Mouse (Mus musculus): ENCODE measurements around the gene U2surp. TPM values are rescaled to one million over a fixed set of nuclear protein-coding genes. Genes with fewer than 3 reads are reported as not detected.
"Not testable (repeated sequence)": the region's sequence is repeated elsewhere in the genome, so short reads cannot be mapped to it uniquely, and the experiment has no call there.

The U2surp gene
- total RNA-seq, 2 experiments from 2014 or later = 27.7 to 43.8 TPM

DNA sequence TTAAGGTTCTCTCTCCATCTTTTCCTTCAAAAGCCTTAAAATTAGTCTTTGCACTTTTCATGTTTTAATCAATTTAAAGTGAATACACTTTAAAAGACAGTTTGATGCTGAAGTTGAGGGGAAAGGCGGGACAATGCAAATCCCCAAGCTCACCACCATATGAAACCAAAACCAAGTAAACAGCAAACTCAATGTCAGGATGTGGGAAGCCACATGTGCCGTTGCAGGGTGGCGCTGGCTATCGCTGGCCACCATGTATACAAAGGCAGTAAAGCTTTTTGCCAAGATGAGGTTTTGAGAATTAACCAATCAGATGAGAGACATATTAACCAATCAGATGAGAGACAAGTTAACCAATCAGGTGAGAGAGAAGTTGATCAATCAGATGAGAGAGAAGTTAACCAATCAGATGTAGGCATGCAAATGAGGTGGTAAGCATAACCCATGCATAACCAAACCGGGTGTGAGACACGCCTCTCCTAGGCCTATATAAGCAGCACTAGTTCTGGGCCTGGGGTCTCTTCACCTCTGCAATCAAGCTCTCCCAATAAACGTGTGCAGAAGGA, 42.7 kb downstream of the U2surp start:
- DNase-seq = not testable (repeated sequence)

DNA sequence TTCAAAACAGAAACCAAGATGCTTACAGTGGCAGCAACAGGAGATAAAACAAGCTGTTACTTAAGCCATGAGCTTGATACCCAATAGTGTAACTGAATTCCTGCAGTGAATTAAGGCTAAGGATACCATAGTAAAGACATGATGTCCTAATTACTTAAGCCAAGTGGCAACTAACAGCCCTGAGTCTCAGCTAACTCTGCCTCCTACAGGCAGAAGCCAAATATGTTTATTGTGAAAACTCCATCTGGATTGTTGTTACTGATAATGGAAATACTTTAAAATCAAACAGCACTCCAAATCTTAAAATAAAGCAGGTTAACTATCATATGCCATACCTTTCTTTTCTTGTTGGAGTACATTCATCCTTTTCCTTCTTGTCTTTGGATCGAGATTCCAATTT, 47.8 kb downstream of the U2surp start:
- no peak for DNase-seq

DNA sequence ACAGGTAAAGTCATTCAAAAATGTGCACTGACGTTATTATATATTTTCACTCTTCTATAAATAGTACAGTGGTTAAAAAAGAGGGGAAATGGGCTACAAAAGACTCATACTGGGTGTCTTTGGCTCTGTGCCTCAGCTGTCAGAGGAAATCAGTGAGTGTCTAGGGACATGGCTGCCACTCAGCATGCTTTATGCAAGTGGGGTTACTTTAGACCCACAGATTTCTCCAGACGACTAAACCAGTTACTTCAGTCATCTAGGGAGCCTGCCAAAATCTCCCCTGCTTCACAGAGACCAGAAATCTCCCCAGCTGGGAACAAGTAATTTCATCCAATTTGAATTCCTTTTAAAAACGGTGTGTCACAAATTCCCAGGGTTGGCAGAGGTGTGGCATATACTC, 59.9 kb downstream of the U2surp start:
- no peak for DNase-seq

DNA sequence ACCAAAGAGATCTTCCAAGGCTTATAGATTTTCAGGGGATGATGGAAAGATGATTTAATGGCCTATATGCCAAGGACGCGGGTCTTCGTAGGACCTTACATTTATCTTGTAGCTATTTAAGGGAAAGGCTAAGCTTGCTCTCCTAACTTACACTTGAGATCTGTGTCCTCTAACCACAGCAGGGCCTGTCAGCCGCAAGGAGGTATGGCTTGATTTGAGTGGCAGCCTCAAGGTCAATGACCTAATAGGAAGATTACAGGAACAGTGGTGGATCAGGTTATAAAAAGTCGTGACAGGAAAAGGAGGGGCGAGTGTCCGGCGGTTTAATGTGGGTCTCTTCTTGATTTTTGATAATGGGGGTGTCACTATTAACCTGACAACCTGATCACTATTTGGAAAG, 61.2 kb downstream of the U2surp start:
- DNase-seq = no peak

DNA sequence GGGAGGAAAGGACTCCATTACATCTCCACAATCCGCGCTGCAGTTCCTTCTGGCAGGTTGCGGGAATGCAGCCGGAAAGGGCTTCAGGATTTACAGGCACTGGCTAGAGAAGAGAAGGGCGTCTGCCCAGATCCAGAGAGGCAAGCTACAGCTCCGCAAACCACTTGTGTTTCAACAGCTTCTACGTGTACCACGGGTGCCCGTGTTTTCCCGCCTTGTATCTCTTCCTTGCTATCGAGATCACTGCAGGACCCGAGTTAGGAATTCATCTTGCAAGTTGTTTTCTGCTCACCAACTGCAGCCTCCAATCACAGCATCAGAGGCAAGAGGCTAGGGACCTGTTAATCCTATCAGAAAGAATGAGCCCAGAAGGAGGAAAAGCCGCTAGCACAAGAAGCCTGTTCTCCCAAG, 69.5 kb downstream of the U2surp start:
- DNase-seq = peak; percentile 23

DNA sequence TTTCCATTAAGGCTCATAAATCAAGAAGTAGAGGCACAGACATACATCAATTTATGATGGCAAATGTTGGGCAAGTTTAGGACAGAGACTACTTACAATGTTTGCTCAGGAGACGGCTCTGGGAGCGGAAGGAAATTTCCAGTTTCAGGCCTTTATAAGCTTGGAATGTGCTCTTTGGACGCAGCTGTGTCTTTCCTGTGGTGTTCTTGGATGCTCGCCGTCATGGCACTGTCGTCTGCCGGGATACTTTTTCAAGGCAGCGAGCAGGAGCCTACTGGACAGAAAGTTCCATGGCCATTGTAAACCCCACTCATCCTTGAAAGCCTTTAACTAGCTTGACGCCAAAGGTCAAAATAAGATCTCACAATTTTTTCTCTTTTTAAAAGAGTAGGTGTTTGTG, 73.9 kb downstream of the U2surp start:
- DNase-seq = no peak

DNA sequence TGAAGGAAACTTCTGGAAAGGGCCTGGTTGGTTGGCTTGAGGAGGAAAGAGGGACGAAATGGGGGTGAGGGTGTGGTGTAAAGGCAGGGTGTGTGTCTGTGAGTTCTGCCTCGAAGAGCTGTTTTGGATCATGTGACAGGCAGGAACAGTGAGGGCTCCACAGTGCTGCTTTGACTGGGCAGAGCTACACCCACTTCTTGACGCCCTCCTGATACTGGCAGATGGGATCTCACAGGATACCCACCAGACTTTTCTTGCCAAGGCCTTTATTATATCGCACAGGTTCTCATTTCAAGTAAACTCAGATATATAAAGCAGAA, 75.5 kb downstream of the U2surp start:
- no peak for DNase-seq

DNA sequence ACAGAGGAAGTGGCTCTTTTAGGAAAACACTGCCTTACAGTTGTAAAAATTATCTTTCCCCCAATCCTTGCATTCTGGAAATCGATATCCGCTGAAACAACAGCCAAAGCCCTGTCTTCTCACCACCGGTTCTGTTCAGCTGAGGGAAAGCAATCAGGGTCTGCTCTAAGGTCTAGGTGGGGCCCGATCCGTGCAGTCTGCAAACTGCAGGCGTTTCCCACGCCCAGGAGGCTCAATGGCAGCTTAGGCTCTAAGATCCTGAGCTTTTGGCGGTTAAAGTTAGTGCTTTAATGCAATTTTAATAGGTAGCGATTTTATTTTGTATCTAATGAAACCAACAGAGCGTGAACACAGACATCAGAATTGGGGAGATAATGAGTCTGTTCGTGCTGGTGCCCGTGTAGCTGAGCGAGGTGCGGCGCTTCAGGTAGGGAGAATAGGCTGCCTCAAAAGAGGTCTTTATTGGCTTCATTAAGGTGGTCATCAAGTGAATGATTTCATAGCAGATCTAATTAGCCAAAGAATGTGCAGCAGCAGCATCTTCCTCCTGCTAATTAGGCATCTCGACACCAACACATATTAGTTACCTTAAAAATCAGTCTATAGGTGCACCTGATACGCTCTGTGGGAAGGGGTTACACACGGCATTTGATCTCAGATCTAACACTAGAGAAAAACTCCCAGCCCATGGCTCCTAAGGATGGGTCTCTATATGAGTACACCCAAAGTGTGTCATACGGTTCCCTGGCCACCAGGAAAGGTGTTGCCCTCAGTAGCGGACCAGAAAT, 76.1 kb downstream of the U2surp start:
- DNase-seq = no peak

DNA sequence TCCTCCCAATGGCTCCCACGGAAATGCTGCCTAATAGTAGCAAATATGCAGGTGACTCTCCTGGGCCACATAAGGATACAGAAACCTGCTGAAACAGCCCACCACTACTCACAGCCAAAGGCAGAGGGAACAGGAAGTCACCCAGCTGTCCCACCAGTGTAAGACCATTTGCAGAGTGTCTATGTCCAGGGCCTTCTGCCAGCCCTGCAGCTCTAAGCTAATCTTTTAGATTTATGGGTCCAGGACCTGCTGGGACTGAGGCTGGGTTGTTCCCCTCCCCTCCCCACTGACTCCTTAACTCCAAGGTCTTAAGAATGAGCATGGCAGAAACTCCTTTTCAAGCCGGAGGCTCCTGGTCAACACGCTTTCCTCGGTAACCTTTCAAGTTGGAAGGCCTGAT, 83.5 kb downstream of the U2surp start:
- no peak for DNase-seq

DNA sequence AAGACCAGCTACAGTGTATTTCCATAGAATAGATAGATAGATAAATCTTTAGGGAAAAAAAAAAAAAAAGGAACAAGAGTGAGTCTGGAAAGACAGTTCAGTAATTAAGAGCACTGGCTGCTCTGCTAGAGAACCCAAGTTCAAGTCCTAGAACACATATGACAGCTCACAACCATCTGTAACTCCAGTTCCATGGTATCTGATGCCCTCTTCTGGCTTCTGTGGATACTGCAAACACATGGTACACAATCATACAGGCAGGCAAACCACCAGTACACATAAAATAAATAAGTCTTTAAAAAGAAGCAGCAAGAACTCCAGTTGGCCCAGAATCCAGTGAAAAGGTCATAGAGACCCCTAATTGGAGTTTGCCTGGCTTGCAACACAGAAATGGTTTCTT, 97.9 kb downstream of the U2surp start:
- no peak for DNase-seq

DNA sequence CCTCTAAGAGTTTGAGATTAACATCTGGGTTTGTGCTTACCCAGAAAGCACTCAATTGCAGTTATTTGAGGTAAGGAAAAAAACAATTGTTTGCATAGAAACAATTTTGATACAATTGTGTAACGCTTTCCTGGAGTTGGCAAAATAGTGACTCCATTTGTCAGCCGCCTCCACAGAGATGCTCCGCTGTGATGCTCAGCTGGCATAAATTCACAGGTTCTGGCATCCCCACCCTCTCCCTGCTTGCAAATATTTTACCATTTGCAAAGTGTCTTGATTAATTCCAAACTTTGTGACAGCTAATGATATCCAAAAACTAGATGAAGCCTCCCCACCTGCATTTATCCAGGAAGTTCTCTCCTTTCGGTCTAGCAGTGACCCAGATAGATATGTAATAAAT, 99.7 kb downstream of the U2surp start:
- DNase-seq = no peak

DNA sequence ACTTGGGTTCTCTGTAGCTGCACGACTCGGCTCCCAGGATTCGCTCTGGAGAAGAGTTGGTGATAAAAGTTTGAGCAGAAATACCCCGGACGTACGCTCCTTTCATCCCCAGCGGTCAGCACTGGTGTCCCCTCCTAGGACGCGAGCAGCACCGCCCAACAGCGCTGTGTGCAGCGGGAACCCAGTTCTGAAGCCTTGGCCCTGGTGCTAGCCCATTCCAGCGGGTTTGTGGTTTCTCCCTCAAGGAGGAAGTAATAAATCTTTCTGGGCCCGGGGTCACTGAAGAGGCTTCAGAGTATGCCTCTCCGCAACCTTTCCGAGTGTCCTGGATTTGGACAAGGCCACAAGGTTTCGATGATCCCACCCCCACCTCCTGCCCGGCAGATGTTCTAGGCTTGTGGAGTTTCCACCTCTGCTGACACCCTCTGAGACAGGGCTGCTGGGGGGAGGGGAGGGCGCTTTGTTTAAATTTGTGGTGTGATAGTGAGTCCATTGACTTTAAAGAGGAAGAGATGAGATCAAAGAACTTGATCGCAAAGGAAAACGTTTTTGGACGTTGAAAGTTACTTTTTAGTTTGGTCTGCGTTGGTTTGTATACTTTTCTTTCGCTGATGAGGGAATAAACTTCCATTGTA, 104.1 kb downstream of the U2surp start:
- no peak for DNase-seq

Other genes with a start within 250 kb of the U2surp start
- gene Chst2, start 105.3 kb downstream of the U2surp start, total RNA-seq (2021) = 1 to 10 TPM; 3.9 to 4.2 TPM
- gene Paqr9, start 47.7 kb upstream of the U2surp start, total RNA-seq (2021) = 1 to 10 TPM; 4.4 to 4.5 TPM
- gene Pcolce2, start 125.6 kb upstream of the U2surp start, total RNA-seq (2021) = 1 to 10 TPM; 7.4 to 9.8 TPM
- gene Trpc1, start 238.4 kb upstream of the U2surp start, total RNA-seq (2021) = 1 to 10 TPM; 1.7 to 3.2 TPM

Data from gastrocnemius, postnatal 10 days (tissue).